Mouse (Mus musculus) megakaryocyte, adult 5-6 weeks (primary cell): Measurements from ENCODE around the gene Filip1. TPM values are rescaled to one million over a fixed set of nuclear protein-coding genes. Genes with fewer than 3 reads are reported as not detected.
A peak's percentile ranks its signal among the peaks of the same experiment; 100 is the strongest.

Experiments
- ATAC-seq: 2 replicates; pipeline ENCODE4 v1.8.0; 2016; ENCODE audit warnings: mild to moderate bottlenecking, inconsistent platforms; ENCODE audit not compliant: poor library complexity, severe bottlenecking
- total RNA-seq, 2 experiments: library from RNA; stranded (forward) in 1 of 2; stranded (reverse) in 1 of 2; fragments of 153-499, 151-499 nt in 1 of 2; fragments of 221-1000, 200-1000 nt in 1 of 2; gene quantifications; 2 replicates each; pipeline versions ENCODE4 v1.2.3 to v1.2.4; 2015 to 2017

The Filip1 gene
- total RNA-seq, 2 experiments from 2014 or later: 0.07 to 0.11 TPM

GRCm38 (mm10) chr9:79792841-79793835 lies 219.5 kb downstream of the Filip1 start, which contains the start of gene Tmem30a:
TSS of gene Tmem30a (minus strand) at chr9:79793507.
- ATAC-seq: peak; percentile 87

GRCm38 (mm10) chr9:79785794-79786085 lies 226.9 kb downstream of the Filip1 start:
- ATAC-seq: no peak

GRCm38 (mm10) chr9:79784934-79785793 lies 227.5 kb downstream of the Filip1 start:
- 0 out of 2 replicates have a peak, but pooled peaks have one; percentile 48 for ATAC-seq

- no peak for ATAC-seq
These were observed 228.2 kb downstream of the Filip1 start for GRCm38 (mm10) chr9:79784439-79784838.

- peak; percentile 71 for ATAC-seq
These were observed 233.3 kb downstream of the Filip1 start for GRCm38 (mm10) chr9:79779354-79779753.

- ATAC-seq: no peak
These were observed 245.6 kb downstream of the Filip1 start for GRCm38 (mm10) chr9:79766991-79767545.

GRCm38 (mm10) chr9:79765329-79765728 lies 247.3 kb downstream of the Filip1 start:
- no peak for ATAC-seq

Other genes with a start within 250 kb of the Filip1 start
- 89.2 and 111 TPM in 2 replicates for gene Tmem30a, start 219.3 kb downstream of the Filip1 start, total RNA-seq (2015)
- gene Tmem30a, start 219.3 kb downstream of the Filip1 start, total RNA-seq (2017): 118 and 122 TPM in 2 replicates
- gene Senp6, start 54.1 kb upstream of the Filip1 start, total RNA-seq (2015): 107 and 112 TPM in 2 replicates
- gene Senp6, start 54.1 kb upstream of the Filip1 start, total RNA-seq (2017): 88.1 and 101 TPM in 2 replicates
- gene Myo6, start 152.2 kb upstream of the Filip1 start, total RNA-seq (2015): 0.51 and 0.93 TPM in 2 replicates
- gene Myo6, start 152.2 kb upstream of the Filip1 start, total RNA-seq (2017): 0.94 and 1.3 TPM in 2 replicates